Mouse (Mus musculus) small intestine, adult 2 months (tissue): ENCODE measurements around the gene Nek5. TPM values are rescaled to one million over a fixed set of nuclear protein-coding genes. Genes with fewer than 3 reads are reported as not detected.

Experiments
- H3K27ac ChIP-seq: fragments of 200-500 bp; 2 replicates; pipeline ENCODE4 v1.5.1; 2012; ENCODE audit warnings: low read depth, low read length, control low read depth, inconsistent platforms; ENCODE audit not compliant: insufficient read depth
- H3K27me3 ChIP-seq: fragments of 200-500 bp; 2 replicates; pipeline ENCODE4 v1.6.1; 2012; ENCODE audit warnings: mild to moderate bottlenecking, moderate library complexity, low read length, inconsistent platforms; ENCODE audit not compliant: control insufficient read depth, insufficient read depth
- H3K36me3 ChIP-seq: fragments of 200-500 bp; 2 replicates; pipeline ENCODE4 v1.6.1; 2012; ENCODE audit warnings: mild to moderate bottlenecking, low read length, control low read depth, inconsistent platforms; ENCODE audit not compliant: control insufficient read depth, insufficient read depth
- H3K4me1 ChIP-seq: fragments of 200-500 bp; 2 replicates; pipeline ENCODE4 v1.6.1; 2012; ENCODE audit warnings: low read length, inconsistent platforms, mixed read lengths; ENCODE audit not compliant: control insufficient read depth, insufficient read depth, insufficient read length
- H3K4me3 ChIP-seq: fragments of 200-500 bp; 2 replicates; pipeline ENCODE4 v1.5.1; 2012; ENCODE audit warnings: low read depth, mild to moderate bottlenecking, control low read depth, inconsistent platforms, low read length, moderate library complexity
- CTCF ChIP-seq: fragments of 200-500 bp; IDR thresholded peaks from 2 replicates; pipeline ENCODE4 v1.5.1; 2012; ENCODE audit warnings: low read depth, mild to moderate bottlenecking, control low read depth, inconsistent platforms, low read length, moderate library complexity, mixed read lengths; ENCODE audit not compliant: insufficient replicate concordance, insufficient read length; ENCODE audit errors: extremely low read depth
- POLR2A ChIP-seq: fragments of 200-500 bp; IDR thresholded peaks from 2 replicates; pipeline ENCODE4 v1.6.1; 2012; ENCODE audit warnings: low read depth, mild to moderate bottlenecking, control low read depth, inconsistent platforms, low read length, moderate library complexity
- WGBS: fragments of 180-500 bp; shearing (Covaris S2); methylation state at CpG from one replicate; pipeline ENCODE4 v1.1.7; 2018; 5-methylcytosine and 5-hydroxymethylcytosine counted together
- polyA plus RNA-seq: library from polyadenylated mRNA; depleted of rRNA; stranded (reverse); fragments of >200 nt; gene quantifications from 2 replicates; pipeline ENCODE4 v1.2.3, GENCODE M21; 2012

The Nek5 gene
- polyA plus RNA-seq, 1 experiment: not detected

DNA sequence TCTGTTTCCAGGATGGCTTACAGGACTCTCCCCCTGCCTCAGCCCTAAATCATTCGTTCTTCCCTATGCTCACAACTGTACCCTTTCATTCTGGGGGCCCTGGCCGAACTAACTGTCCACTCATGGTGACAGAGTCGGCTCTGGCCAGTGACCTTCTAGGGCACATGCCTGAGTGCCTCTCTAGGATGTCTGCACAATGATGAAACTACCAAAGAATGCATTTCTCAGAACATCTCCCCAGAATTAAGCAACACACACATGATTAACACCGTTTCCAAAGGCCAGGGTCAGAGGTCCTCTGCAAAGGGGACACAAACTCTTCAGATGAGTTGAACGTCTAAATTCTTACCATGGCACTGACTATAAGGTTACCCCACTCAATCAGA is 9.9 kb upstream of the Nek5 start:
- TF ChIP-seq CTCF: no peak
- TF ChIP-seq POLR2A: no peak
- 89% methylated on average over 5 of the region's 5 CpGs for WGBS

DNA sequence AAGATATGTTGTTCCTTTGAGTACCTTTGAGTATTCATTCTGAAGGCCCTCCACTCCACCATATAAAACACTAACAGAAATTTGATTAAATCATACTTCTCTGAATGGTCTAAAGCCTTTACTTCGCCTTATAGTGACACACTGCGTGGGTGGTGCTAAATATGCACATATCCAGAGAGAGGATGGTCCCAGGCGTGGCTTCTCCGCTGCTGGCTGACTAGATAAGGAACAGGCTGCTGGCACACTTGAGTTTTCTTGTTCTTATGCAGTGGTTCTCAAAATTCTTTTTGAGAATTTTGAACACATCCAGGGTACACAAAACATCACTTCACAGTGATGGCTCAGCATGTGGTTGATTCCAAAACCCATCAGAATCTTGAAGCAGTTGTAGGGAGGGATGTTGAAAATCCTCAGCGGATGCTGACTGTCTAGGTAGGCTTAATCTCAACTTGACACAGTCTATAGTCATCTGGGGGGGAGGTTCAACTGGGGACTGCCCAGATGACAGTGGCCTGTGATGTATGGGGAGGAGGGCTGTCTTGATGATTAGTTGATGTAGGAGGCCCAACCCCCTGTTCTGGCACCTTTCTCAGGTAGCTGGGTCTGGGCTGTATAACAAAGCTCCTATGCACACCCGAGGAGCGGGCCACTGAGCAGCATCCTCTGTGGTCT is 9.4 kb upstream of the Nek5 start:
- peaks cover 1% of the 10 kb centered on the region for H3K36me3 ChIP-seq
- TF ChIP-seq POLR2A (no peak), CTCF (no peak)
- 90% methylated on average over 7 of the region's 7 CpGs for WGBS
- H3K27me3 ChIP-seq: no peaks in the 10 kb centered on the region
- H3K4me1 ChIP-seq: peaks cover 7% of the 10 kb centered on the region; the same call in 1 of the 2 replicates
- no peak overlapping the region for H3K4me3 ChIP-seq
- H3K27ac ChIP-seq: no peak overlapping the region

More for the DNA sequence above, 9.9 kb upstream of the Nek5 start:
- Histone ChIP-seq H3K27me3 (no peaks in the 10 kb centered on the region), H3K36me3 (no peaks in the 10 kb centered on the region), H3K4me3 (no peak overlapping the region), H3K27ac (no peak overlapping the region), H3K4me1 (peaks cover 7% of the 10 kb centered on the region; the same call in 1 of the 2 replicates)

DNA sequence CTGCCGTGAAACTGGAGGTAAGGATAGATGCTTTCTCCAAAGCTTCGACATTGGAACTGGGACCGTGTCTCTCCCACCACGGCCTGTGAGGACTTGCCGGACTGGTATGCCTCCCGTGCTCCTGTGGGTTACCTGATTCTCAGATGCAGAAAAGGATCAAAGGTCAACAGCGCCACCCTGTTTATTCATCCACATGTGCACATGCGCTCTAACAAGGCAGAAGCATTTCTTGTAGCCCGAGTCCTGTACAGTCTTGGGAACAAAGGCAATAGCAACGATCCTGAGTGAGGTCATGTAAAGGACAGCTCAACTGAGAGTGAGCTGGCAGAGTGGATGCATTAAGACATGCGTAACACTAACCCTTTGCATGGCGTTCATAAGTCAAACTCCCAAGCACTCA is 7.2 kb upstream of the Nek5 start:
- peaks cover 13% of the 10 kb centered on the region for H3K36me3 ChIP-seq
- no peak overlapping the region for H3K4me3 ChIP-seq
- H3K27ac ChIP-seq: peak overlapping the region; percentile 3; the same call in 1 of the 2 replicates
- H3K4me1 ChIP-seq: peaks cover 7% of the 10 kb centered on the region; the same call in 1 of the 2 replicates
- H3K27me3 ChIP-seq: no peaks in the 10 kb centered on the region
- WGBS: 33% methylated on average over 12 of the region's 12 CpGs
- no peak for TF ChIP-seq CTCF
- no peak for TF ChIP-seq POLR2A

DNA sequence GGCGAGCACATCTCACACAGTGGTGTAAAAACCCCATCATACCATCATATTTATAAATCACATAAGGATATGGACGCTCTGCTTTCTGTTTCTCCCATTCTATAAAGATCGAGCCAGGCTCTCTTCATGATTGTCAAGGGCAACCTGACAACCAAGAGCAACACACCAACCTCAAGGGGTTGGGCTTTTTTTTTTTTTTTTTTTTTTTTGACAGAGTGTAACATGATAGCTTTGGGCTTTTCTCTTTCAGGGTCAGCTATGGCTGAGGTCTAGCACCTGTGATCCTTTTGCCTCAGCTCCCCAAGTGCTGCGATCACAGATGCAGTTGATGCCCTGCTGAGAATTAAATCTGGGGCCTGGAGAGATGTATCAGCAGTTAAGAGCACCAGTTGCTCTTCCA is 17.8 kb downstream of the Nek5 start:
- H3K36me3 ChIP-seq: no peaks in the 10 kb centered on the region
- WGBS: 78% methylated on average over 4 of the region's 4 CpGs
- H3K4me1 ChIP-seq: no peaks in the 10 kb centered on the region
- H3K27me3 ChIP-seq: no peaks in the 10 kb centered on the region
- TF ChIP-seq POLR2A (no peak), CTCF (no peak)
- H3K27ac ChIP-seq: no peak overlapping the region
- no peak overlapping the region for H3K4me3 ChIP-seq

DNA sequence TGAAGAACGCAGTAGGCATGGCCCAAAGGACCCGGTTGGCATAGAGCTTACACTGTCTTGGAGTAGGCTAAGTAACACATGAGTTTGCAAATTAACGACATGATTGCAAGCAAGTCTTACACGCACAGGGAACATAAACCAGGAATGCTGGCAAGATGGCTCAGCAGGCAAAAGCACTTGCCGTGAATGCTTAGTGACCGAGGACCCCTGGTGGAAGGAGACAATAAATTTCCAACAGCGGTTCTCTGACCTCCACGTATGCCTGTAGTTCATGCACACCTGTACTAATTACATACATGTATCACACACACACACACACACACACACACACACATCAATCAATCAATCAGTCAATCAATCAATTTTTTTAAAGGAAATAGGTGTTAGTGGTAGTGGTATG is 33.3 kb downstream of the Nek5 start:
- Histone ChIP-seq H3K4me3 (no peak overlapping the region), H3K36me3 (no peaks in the 10 kb centered on the region), H3K27me3 (no peaks in the 10 kb centered on the region), H3K4me1 (no peaks in the 10 kb centered on the region), H3K27ac (no peak overlapping the region)
- 42% methylated on average over 8 of the region's 8 CpGs for WGBS
- TF ChIP-seq CTCF: peak; percentile 30; the same call in 1 of the 2 replicates
- no peak for TF ChIP-seq POLR2A

DNA sequence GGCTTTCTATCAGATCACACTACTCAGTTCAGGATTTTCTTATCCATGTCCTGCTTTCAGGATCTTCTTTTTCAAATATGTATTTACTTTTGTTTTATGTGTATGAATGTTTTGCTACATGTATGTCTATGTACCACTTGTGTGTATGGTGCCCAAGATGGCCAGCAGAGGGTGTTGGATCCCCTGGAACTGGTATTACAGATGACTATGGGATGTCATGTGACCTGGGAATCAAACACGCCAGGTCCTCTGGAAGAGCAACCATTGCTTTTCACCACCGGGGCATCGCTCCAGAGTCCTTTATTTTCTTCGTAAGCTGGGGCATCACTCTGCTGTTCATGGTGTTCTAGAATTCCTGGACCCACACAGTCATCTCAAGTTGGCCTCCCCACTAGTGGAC is 35.6 kb downstream of the Nek5 start:
- H3K27me3 ChIP-seq: no peaks in the 10 kb centered on the region
- no peak for TF ChIP-seq CTCF
- no peak for TF ChIP-seq POLR2A
- no peaks in the 10 kb centered on the region for H3K36me3 ChIP-seq
- no peaks in the 10 kb centered on the region for H3K4me1 ChIP-seq
- no peak overlapping the region for H3K27ac ChIP-seq
- 96% methylated on average over 4 of the region's 4 CpGs for WGBS
- H3K4me3 ChIP-seq: no peak overlapping the region

DNA sequence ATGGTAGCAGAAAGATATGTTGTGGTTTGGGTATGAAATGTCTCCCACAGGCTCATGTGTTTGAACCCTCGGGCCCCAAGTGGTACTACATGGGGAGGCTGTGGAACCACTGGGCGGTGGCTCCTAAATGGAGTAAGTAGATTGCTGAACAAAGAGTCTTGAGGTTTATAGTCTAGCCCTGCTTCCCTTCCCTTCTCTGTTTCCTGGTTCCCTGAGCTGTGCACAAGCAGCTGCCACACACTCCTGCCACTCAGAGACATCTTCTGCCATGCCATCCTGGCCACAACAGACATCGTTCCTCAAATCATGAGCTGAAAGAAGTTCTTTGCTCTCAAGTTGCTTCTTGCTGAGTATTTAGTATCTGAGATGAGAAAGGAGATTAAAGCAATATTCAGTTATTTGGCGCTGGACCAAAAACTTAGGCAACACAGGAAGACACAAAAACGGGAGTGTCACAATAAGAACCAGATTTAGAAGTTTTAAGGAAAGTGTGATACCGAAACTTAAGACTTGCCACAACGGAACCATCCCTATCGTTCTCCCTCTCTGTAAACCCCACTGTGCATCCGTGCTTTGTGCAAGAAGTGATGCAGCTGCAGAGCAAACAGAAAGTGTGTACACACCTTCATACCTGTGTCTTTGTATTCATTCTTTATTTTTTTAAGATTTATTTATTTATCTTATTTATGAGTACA is 45.4 kb downstream of the Nek5 start:
- WGBS: 69% methylated on average over 9 of the region's 9 CpGs
- no peak overlapping the region for H3K4me3 ChIP-seq
- no peak overlapping the region for H3K27ac ChIP-seq
- no peaks in the 10 kb centered on the region for H3K4me1 ChIP-seq
- no peak for TF ChIP-seq CTCF
- no peaks in the 10 kb centered on the region for H3K36me3 ChIP-seq
- H3K27me3 ChIP-seq: no peaks in the 10 kb centered on the region

DNA sequence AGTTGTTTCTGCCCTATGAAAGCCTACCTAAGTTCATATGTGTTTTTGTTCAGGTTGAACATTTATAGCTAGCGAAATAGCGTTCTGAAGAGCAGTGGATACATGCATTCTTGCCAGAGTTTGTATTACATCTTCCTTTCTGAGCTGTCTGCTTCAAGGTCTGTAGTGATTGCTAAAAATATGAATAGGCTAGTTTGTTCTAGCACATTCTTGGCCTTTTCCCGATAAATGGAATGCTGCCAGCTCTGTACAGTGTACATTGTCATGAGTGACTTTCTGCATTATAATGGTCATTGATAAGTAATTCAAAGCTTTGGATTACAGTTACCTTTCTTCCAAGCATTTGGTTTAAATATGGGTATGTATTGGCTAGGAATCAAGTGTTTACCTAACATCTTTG is 63.7 kb downstream of the Nek5 start:
- Histone ChIP-seq H3K36me3 (peaks cover 27% of the 10 kb centered on the region), H3K27me3 (no peaks in the 10 kb centered on the region), H3K27ac (no peak overlapping the region), H3K4me3 (no peak overlapping the region), H3K4me1 (peaks cover 12% of the 10 kb centered on the region; the same call in 1 of the 2 replicates)
- WGBS: 2% methylated on average over 3 of the region's 3 CpGs
- TF ChIP-seq CTCF: no peak
- TF ChIP-seq POLR2A: no peak
